Mouse (Mus musculus) left cerebral cortex, postnatal 25 days (tissue): ENCODE measurements at regions not wholly inside any gene's neighbourhood (a gene's known extent, or its start where the extent isn't known, plus 50 kb on each side); places are given as distances from the start of the nearest gene placed in this dataset.

Experiments
- DNase-seq, 2 experiments: peaks; one replicate each; pipeline ENCODE4 v3.0.0; 2022; ENCODE audit warnings: low spot score in 2 of 2, mixed read lengths in 1 of 2
- intact Hi-C: fragments of 180-260 bp; cut with DNase I; formaldehyde crosslinking; loops from one replicate; pipeline ENCODE4 v1.15.1; 2025

- peak in 1 of 2 experiments; percentile 19 for DNase-seq
- intact Hi-C loops: no loop called here
These were observed 56.2 kb upstream of the Ky start for GRCm38 (mm10) chr9:102449366-102449765.

GRCm38 (mm10) chr9:102446066-102446465 is 59.5 kb upstream of the Ky start:
- no peak for DNase-seq
- intact Hi-C loops: no loop called here

- peak; percentile 32 to 76 for DNase-seq
- intact Hi-C loops: no loop called here
These were observed 63.2 kb upstream of the Ky start for GRCm38 (mm10) chr9:102442198-102442842.

- peak in 1 of 2 experiments; percentile 32 for DNase-seq
- intact Hi-C loops: no loop called here
These were observed 67.9 kb upstream of the Ky start for GRCm38 (mm10) chr9:102437641-102438040.

GRCm38 (mm10) chr9:102436378-102436777 is 69.2 kb upstream of the Ky start:
- intact Hi-C loops: no loop called here
- DNase-seq: no peak

- no peak for DNase-seq
- intact Hi-C loops: no loop called here
These were observed 73.5 kb upstream of the Ephb1 start for GRCm38 (mm10) chr9:102428031-102428430.

- DNase-seq: no peak
- intact Hi-C loops: no loop called here
These were observed 70.3 kb upstream of the Ephb1 start for GRCm38 (mm10) chr9:102424672-102425345.

- peak in 1 of 2 experiments; percentile 6 for DNase-seq
- intact Hi-C loops: no loop called here
These were observed 69.6 kb upstream of the Ephb1 start for GRCm38 (mm10) chr9:102423919-102424671.

- no peak for DNase-seq
- intact Hi-C loops: no loop called here
These were observed 69.0 kb upstream of the Ephb1 start for GRCm38 (mm10) chr9:102423465-102423918.

GRCm38 (mm10) chr9:102421826-102422225 is 67.3 kb upstream of the Ephb1 start:
- DNase-seq: no peak
- intact Hi-C loops: no loop called here

GRCm38 (mm10) chr9:102420196-102420595 is 65.7 kb upstream of the Ephb1 start:
- no peak for DNase-seq
- intact Hi-C loops: no loop called here

- intact Hi-C loops: no loop called here
- DNase-seq: no peak
These were observed 59.1 kb upstream of the Ephb1 start for GRCm38 (mm10) chr9:102413631-102414030.

GRCm38 (mm10) chr9:102410666-102411065 is 56.2 kb upstream of the Ephb1 start:
- no peak for DNase-seq

GRCm38 (mm10) chr9:102406017-102406416 is 51.5 kb upstream of the Ephb1 start:
- no peak for DNase-seq
- intact Hi-C loops: no loop called here

More at GRCm38 (mm10) chr9:102410666-102411065, 56.2 kb upstream of the Ephb1 start:
- intact Hi-C loops: no loop called here
